Mouse (Mus musculus) MEL (cell line): Measurements from ENCODE around the gene Gm10961. TPM values are rescaled to one million over a fixed set of nuclear protein-coding genes. Genes with fewer than 3 reads are reported as not detected.

Experiments
- DNase-seq: peaks from one replicate; pipeline ENCODE4 v3.0.0; 2011; ENCODE audit warnings: low read depth, low spot score
- H3K27ac ChIP-seq: 2 replicates; pipeline ENCODE4 v1.5.1; 2012; ENCODE audit warnings: low read depth, mild to moderate bottlenecking, control low read depth, low read length, moderate library complexity; ENCODE audit not compliant: control insufficient read depth
- H3K27me3 ChIP-seq, 2 experiments: fragments of 150-350 bp in 1 of 2; sonication (generic) in 1 of 2; 2 replicates each; pipeline ENCODE4 v1.6.1; 2012; ENCODE audit warnings: low read length in 2 of 2, mild to moderate bottlenecking in 2 of 2, improper control_type of control experiment in 1 of 2, moderate library complexity in 1 of 2; ENCODE audit not compliant: insufficient read depth in 2 of 2, control insufficient read depth in 1 of 2
- H3K36me3 ChIP-seq, 2 experiments: 2 replicates each; pipeline ENCODE4 v1.6.1; 2012 to 2014; ENCODE audit warnings: low read length in 2 of 2, improper control_type of control experiment in 1 of 2, inconsistent platforms in 1 of 2, mild to moderate bottlenecking in 1 of 2; ENCODE audit not compliant: insufficient read depth in 2 of 2, control insufficient read depth in 1 of 2
- H3K4me1 ChIP-seq, 2 experiments: fragments of 150-350 bp in 1 of 2; sonication (generic) in 1 of 2; 2 replicates each; pipeline ENCODE4 v1.6.1; 2012; ENCODE audit warnings: low read length in 2 of 2, improper control_type of control experiment in 1 of 2, mild to moderate bottlenecking in 1 of 2; ENCODE audit not compliant: insufficient read depth in 2 of 2, control insufficient read depth in 1 of 2
- H3K4me3 ChIP-seq, 2 experiments: fragments of 150-350 bp in 1 of 2; sonication (generic) in 1 of 2; 2 replicates each; pipeline ENCODE4 v1.5.1; 2012; ENCODE audit warnings: low read depth in 2 of 2, low read length in 2 of 2, mild to moderate bottlenecking in 2 of 2, moderate library complexity in 2 of 2, control low read depth in 1 of 2, improper control_type of control experiment in 1 of 2; ENCODE audit not compliant: control insufficient read depth in 1 of 2, insufficient read depth in 1 of 2
- H3K79me2 ChIP-seq: 2 replicates; pipeline ENCODE4 v1.6.1; 2012; ENCODE audit warnings: mild to moderate bottlenecking, low read length, moderate library complexity; ENCODE audit not compliant: control insufficient read depth, poor library complexity, insufficient read depth
- H3K9ac ChIP-seq: 2 replicates; pipeline ENCODE4 v1.6.1; 2012; ENCODE audit warnings: low read depth, mild to moderate bottlenecking, control low read depth, low read length, moderate library complexity; ENCODE audit not compliant: control insufficient read depth, poor library complexity, severe bottlenecking
- H3K9me3 ChIP-seq: fragments of 150-350 bp; sonication (generic); replicated peaks from 2 replicates; pipeline ENCODE4 v1.6.1; 2012; ENCODE audit warnings: mild to moderate bottlenecking, low read length, improper control_type of control experiment, moderate library complexity; ENCODE audit not compliant: insufficient read depth
- CTCF ChIP-seq, 3 experiments: IDR thresholded peaks in 2 of 3; conservative IDR thresholded peaks in 1 of 3; 2 replicates each; pipeline ENCODE4 v1.5.1; 2011 to 2012; ENCODE audit warnings: low read length in 3 of 3, low read depth in 2 of 3, mild to moderate bottlenecking in 2 of 3, improper control_type of control experiment in 1 of 3, inconsistent platforms in 1 of 3, mixed read lengths in 1 of 3, moderate library complexity in 1 of 3; ENCODE audit not compliant: control insufficient read depth in 1 of 3, insufficient read depth in 1 of 3, poor library complexity in 1 of 3, severe bottlenecking in 1 of 3
- ELF1 ChIP-seq: IDR thresholded peaks from 2 replicates; pipeline ENCODE4 v1.6.1; 2014; ENCODE audit warnings: low read depth, mild to moderate bottlenecking, inconsistent platforms, low read length, improper control_type of control experiment, moderate library complexity
- EP300 ChIP-seq, 2 experiments: IDR thresholded peaks; 2 replicates each; pipeline ENCODE4 v1.6.1; 2011; ENCODE audit warnings: improper control_type of control experiment in 2 of 2, low read length in 2 of 2, low read depth in 1 of 2, mild to moderate bottlenecking in 1 of 2
- ETS1 ChIP-seq: IDR thresholded peaks from 2 replicates; pipeline ENCODE4 v1.6.1; 2012; ENCODE audit warnings: low read depth, mild to moderate bottlenecking, inconsistent platforms, low read length, improper control_type of control experiment, moderate library complexity
- GABPA ChIP-seq: IDR thresholded peaks from 2 replicates; pipeline ENCODE4 v1.6.1; 2012; ENCODE audit warnings: low read depth, mild to moderate bottlenecking, inconsistent platforms, low read length, improper control_type of control experiment, moderate library complexity
- GATA1 ChIP-seq: IDR thresholded peaks from 2 replicates; pipeline ENCODE4 v1.6.1; 2011; ENCODE audit warnings: low read depth, low read length, improper control_type of control experiment
- KAT2A ChIP-seq: conservative IDR thresholded peaks from 2 replicates; pipeline ENCODE4 v1.6.1; 2012; ENCODE audit warnings: low read depth, low read length, improper control_type of control experiment, inconsistent platforms
- MAX ChIP-seq: IDR thresholded peaks from 2 replicates; pipeline ENCODE4 v1.6.1; 2011; ENCODE audit warnings: low read length, improper control_type of control experiment
- MEF2A ChIP-seq: IDR thresholded peaks from 2 replicates; pipeline ENCODE4 v1.6.1; 2014; ENCODE audit warnings: low read depth, mild to moderate bottlenecking, inconsistent platforms, low read length, improper control_type of control experiment; ENCODE audit not compliant: poor library complexity, insufficient replicate concordance, severe bottlenecking; ENCODE audit errors: extremely low read depth
- MXI1 ChIP-seq: IDR thresholded peaks from 2 replicates; pipeline ENCODE4 v1.6.1; 2011; ENCODE audit warnings: mild to moderate bottlenecking, low read depth, low read length, improper control_type of control experiment
- MYC ChIP-seq: IDR thresholded peaks from 2 replicates; pipeline ENCODE4 v1.6.1; 2011; ENCODE audit warnings: low read depth, mild to moderate bottlenecking, low read length, improper control_type of control experiment, moderate library complexity
- NELFE ChIP-seq: IDR thresholded peaks from 2 replicates; pipeline ENCODE4 v1.6.1; 2011; ENCODE audit warnings: low read depth, low read length, improper control_type of control experiment
- POLR2AphosphoS2 ChIP-seq: IDR thresholded peaks from 2 replicates; pipeline ENCODE4 v1.6.1; 2011; ENCODE audit warnings: low read length, improper control_type of control experiment
- RAD21 ChIP-seq: IDR thresholded peaks from 2 replicates; pipeline ENCODE4 v1.6.1; 2011; ENCODE audit warnings: mild to moderate bottlenecking, low read depth, low read length, improper control_type of control experiment
- SMC3 ChIP-seq: IDR thresholded peaks from 2 replicates; pipeline ENCODE4 v1.6.1; 2011; ENCODE audit warnings: low read depth, low read length, improper control_type of control experiment
- USF1 ChIP-seq: IDR thresholded peaks from 2 replicates; pipeline ENCODE4 v1.6.1; 2014; ENCODE audit warnings: low read depth, mild to moderate bottlenecking, inconsistent platforms, low read length, improper control_type of control experiment, moderate library complexity
- USF2 ChIP-seq, 2 experiments: IDR thresholded peaks; 2 replicates each; pipeline ENCODE4 v1.6.1; 2011 to 2012; ENCODE audit warnings: improper control_type of control experiment in 2 of 2, low read length in 2 of 2, borderline replicate concordance in 1 of 2, inconsistent platforms in 1 of 2, low read depth in 1 of 2, mild to moderate bottlenecking in 1 of 2; ENCODE audit not compliant: insufficient read depth in 1 of 2
- ZC3H11A ChIP-seq: IDR thresholded peaks from 2 replicates; pipeline ENCODE4 v1.6.1; 2012; ENCODE audit warnings: low read depth, mild to moderate bottlenecking, inconsistent platforms, low read length, improper control_type of control experiment
- ZMIZ1 ChIP-seq: IDR thresholded peaks from 2 replicates; pipeline ENCODE4 v1.6.1; 2012; ENCODE audit warnings: low read depth, mild to moderate bottlenecking, inconsistent platforms, low read length, improper control_type of control experiment, moderate library complexity
- ZNF384 ChIP-seq: IDR thresholded peaks from 2 replicates; pipeline ENCODE4 v1.6.1; 2012; ENCODE audit warnings: low read depth, mild to moderate bottlenecking, inconsistent platforms, low read length, improper control_type of control experiment
- polyA plus RNA-seq, 2 experiments: library from polyadenylated mRNA; stranded (reverse) in 1 of 2; unstranded in 1 of 2; fragments of >175 nt in 1 of 2; fragments of >200 nt in 1 of 2; gene quantifications; 2 replicates each; pipeline versions ENCODE4 v1.2.1 to v1.2.4; 2012; ENCODE audit warnings: low replicate concordance in 2 of 2, low read depth in 1 of 2; ENCODE audit not compliant: insufficient read length in 2 of 2, insufficient read depth in 1 of 2, missing spikeins in 1 of 2
- total RNA-seq: library from RNA; depleted of rRNA; stranded (reverse); fragments of 300-350 nt; gene quantifications from 2 replicates; pipeline ENCODE4 v1.2.3, GENCODE M21; 2012

The Gm10961 gene
- total and polyA plus RNA-seq, 3 experiments, result not detected

DNA sequence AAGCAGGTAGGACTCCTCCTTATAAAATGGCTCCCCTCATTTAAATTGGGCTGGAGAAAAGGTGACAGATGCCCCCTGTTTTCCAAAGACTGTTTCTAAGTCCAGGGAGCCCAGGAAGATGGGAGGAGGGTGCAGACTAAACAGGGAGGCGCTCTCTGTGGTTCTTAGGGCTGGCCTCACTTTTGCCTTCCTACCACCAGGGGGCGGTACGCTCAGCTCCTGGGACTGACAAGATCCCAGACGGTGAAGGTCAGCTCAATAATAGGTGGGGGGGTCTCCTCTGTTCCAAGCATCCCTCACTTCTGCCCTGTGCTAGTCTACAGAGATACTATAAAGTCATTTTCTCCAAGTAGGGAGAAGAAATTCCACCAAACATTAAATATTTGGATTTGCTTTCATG is 25.8 kb upstream of the Gm10961 start:
- Histone ChIP-seq H3K27ac (no peak overlapping the region), H3K4me1 (0 out of 4 replicates have a peak, but pooled peaks cover 0 to 4% of the 10 kb centered on the region in 2 experiments), H3K9ac (no peak overlapping the region), H3K36me3 (no peaks in the 10 kb centered on the region), H3K4me3 (no peak overlapping the region), H3K9me3 (no peaks in the 10 kb centered on the region), H3K79me2 (no peaks in the 10 kb centered on the region), H3K27me3 (peaks cover 0 to 11% of the 10 kb centered on the region in 2 experiments; a peak in 3 of 4 replicates)
- TF ChIP-seq ZC3H11A, result peak; percentile 29; the same call in 1 of the 2 replicates
- peak; percentile 79 to 93 (median 86) for TF ChIP-seq CTCF (IDR thresholded peaks at IDR 0.05 in 2 of 3, conservative IDR thresholded peaks at IDR 0.05 in 1 of 3; ENCODE audit: control insufficient read depth in 1 of 3, insufficient read depth in 1 of 3, low read depth in 2 of 3, low read length in 3 of 3, poor library complexity in 1 of 3, severe bottlenecking in 1 of 3)
- TF ChIP-seq SMC3, result peak; percentile 79
- TF ChIP-seq USF1, result no peak
- no peak for TF ChIP-seq ELF1
- peak; percentile 53 for TF ChIP-seq RAD21
- no peak for TF ChIP-seq POLR2AphosphoS2
- peak; percentile 64 for DNase-seq

DNA sequence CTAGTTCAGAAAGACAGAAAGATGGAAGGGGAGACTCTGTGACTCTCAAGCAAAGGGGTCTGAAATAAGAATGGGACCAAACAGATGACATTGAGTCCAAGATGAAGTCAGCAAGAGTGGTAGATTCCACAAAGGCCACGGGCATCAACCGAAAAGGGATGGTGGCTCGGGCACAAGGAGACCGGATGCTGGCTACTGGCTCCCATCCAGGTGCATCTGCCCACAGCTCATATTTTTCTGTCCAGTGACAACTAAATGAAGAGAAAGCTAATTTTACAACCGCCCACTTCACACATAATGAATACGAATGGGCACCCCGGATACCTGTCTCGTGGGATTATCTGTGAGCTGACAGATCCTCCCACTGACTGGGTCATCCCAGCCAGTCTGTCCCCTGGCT is 23.9 kb upstream of the Gm10961 start:
- Histone ChIP-seq H3K9ac (no peak overlapping the region), H3K79me2 (no peaks in the 10 kb centered on the region), H3K4me1 (0 out of 4 replicates have a peak, but pooled peaks cover 0 to 4% of the 10 kb centered on the region in 2 experiments), H3K27ac (no peak overlapping the region), H3K36me3 (no peaks in the 10 kb centered on the region), H3K9me3 (no peaks in the 10 kb centered on the region), H3K27me3 (peaks cover 0 to 2% of the 10 kb centered on the region in 2 experiments; a peak in 3 of 4 replicates), H3K4me3 (no peak overlapping the region)
- TF ChIP-seq ETS1, result no peak
- no peak for TF ChIP-seq GATA1
- TF ChIP-seq KAT2A, result no peak
- no peak for TF ChIP-seq SMC3
- no peak for TF ChIP-seq GABPA
- TF ChIP-seq MXI1, result no peak
- no peak for TF ChIP-seq MEF2A
- no peak for TF ChIP-seq MAX
- TF ChIP-seq ZNF384, result no peak
- TF ChIP-seq USF2 (IDR thresholded peaks at IDR 0.05; ENCODE audit: borderline replicate concordance in 1 of 2, insufficient read depth in 1 of 2, low read depth in 1 of 2, low read length in 2 of 2), result no peak
- no peak for TF ChIP-seq USF1
- TF ChIP-seq RAD21, result no peak
- TF ChIP-seq EP300 (IDR thresholded peaks at IDR 0.05; ENCODE audit: low read depth in 1 of 2, low read length in 2 of 2), result no peak
- TF ChIP-seq CTCF (IDR thresholded peaks at IDR 0.05 in 2 of 3, conservative IDR thresholded peaks at IDR 0.05 in 1 of 3; ENCODE audit: control insufficient read depth in 1 of 3, insufficient read depth in 1 of 3, low read depth in 2 of 3, low read length in 3 of 3, poor library complexity in 1 of 3, severe bottlenecking in 1 of 3), result no peak
- no peak for TF ChIP-seq MYC
- TF ChIP-seq ZMIZ1, result no peak
- no peak for TF ChIP-seq NELFE
- DNase-seq, result no peak
